Mouse (Mus musculus) embryo, embryonic 9.5 days (tissue): Measurements from ENCODE around the gene Slc29a1.

Experiments used
- DNase-seq: peaks from one replicate; pipeline ENCODE4 v3.0.0-alpha.2; 2017; ENCODE audit errors: extremely low spot score

Gene Slc29a1

GRCm38 (mm10) chr17:45610144-45610866 lies 10.9 kb upstream of the Slc29a1 start:
- no peak for DNase-seq

- DNase-seq, result no peak
Observed at GRCm38 (mm10) chr17:45608396-45608795, 9.0 kb upstream of the Slc29a1 start.

- no peak for DNase-seq
Observed at GRCm38 (mm10) chr17:45606992-45607879, 7.8 kb upstream of the Slc29a1 start.

DNA sequence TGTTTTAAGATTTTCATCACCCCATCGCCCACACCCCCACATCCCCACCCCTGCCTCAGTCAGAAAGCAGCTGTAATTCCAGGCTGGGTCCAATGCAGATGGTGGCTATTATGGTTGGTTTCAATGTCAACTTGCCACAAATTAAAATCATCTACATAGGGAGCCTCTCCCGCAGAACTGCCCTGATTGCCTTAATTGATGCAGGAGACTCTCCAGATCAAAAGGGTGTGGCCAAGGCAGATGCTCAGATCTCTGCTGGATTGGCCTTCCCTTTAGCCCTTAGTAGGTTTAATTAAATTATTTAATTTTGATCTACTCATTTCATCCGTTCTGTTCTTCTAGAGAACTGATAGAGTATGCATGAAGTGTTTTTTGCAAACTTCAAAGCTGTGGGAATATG lies 3.6 kb upstream of the Slc29a1 start:
- DNase-seq, result no peak

DNA sequence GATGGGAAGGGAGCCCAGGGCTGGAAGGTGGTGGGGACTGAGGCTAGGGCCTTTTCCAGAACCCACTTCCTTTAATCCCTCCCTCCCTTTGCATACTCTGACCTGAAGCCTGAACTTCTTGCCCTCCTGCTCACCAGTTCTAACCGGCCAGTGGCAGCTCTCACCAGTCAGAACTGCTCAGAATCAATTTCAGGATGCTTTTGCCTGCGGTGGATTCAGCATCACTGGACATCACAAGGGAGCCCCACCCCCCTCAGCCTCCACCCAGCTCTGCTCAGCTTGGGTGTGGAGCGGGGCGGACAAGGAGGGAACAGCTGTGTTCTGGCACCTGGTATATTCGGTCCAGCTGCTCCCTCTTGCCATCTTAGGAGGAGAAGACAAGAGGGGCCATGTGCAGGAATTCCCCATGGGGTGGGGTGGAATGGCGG lies 2.5 kb upstream of the Slc29a1 start, which contains the start of gene Mymx:
Gene Mymx, minus strand, starts transcription at position 226 of the 428 bp plus-strand sequence.
- DNase-seq, result no peak

DNA sequence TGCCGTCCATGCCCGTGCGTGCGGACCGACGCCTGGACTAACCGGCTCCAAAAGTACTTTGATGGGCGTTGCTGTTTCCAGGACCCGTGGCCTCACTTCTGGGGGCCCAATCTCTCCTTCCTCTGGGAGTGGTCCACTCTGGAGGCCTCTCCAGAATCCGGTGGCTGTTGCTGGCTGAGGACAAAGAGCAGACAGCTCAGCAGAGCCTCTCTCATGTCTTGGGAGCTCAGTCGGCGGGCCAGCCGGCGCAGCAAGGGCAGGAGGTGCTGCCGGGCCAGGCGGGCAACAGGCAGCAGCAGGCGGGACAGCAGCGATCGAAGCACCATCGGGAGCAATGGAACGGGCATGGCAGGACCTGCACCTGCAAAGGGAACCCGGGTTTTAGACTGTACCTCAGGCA lies 1.9 kb upstream of the Slc29a1 start:
- peak; percentile 39 for DNase-seq

- DNase-seq, result no peak
Observed at GRCm38 (mm10) chr17:45600267-45600666, 861 bp upstream of the Slc29a1 start.

DNA sequence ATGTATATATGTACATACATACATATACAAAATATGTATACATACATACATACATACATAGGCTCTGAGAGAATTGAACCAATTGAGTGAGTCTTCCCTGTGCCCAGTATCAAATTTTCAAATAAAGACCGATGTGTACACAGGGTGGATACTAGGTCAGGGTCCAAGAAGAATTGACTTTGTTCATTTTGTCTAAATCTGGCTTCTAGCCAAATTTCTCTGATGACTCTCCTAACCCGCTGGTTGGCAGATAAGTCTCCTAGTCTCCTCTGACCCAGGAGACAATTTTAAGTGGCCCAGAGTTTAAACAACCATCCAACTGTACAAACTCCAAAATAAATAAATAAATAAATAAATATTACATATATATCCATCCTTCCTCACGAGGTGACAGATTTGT lies 515 bp downstream of the Slc29a1 start:
- no peak for DNase-seq

GRCm38 (mm10) chr17:45598376-45598775 lies 1.0 kb downstream of the Slc29a1 start:
- no peak for DNase-seq

GRCm38 (mm10) chr17:45597787-45598186 lies 1.6 kb downstream of the Slc29a1 start:
- DNase-seq, result no peak

DNA sequence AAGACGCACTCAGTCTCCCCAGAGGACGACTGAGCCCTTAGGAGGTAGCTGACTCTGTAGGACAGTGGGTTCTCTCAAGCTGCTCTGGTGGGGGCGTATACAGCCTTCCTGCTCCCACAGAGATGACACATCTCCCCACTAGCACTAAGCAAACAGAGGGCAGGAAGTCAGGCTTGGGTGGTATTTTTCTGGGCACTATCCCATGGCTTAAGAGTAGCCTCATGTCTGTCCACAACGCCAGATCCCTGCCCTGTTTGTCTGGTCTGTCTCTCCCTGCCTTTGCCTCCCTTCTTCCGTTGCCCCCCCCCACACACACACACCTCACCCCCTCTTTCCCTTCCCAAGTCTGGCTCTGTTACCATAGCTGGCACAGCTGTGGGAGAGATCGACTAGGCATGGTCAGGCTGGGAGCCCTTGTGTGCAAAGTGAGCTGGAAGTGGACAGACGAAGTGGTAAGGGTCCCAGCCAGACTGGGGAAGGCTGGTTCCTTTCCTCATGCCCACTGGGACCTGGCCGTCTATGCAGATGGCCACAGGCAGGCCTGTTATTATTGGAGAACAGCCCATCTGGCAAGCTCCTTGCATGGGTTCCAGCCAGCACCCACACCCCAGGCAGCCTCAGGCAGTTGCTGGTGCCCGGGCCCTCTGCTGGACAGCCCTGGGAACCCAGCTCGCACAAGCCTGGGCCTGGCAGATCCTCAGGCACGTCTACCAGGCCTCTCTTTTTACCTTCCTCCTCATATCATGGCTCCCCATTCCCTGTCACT lies 2.6 kb downstream of the Slc29a1 start:
- no peak for DNase-seq

DNA sequence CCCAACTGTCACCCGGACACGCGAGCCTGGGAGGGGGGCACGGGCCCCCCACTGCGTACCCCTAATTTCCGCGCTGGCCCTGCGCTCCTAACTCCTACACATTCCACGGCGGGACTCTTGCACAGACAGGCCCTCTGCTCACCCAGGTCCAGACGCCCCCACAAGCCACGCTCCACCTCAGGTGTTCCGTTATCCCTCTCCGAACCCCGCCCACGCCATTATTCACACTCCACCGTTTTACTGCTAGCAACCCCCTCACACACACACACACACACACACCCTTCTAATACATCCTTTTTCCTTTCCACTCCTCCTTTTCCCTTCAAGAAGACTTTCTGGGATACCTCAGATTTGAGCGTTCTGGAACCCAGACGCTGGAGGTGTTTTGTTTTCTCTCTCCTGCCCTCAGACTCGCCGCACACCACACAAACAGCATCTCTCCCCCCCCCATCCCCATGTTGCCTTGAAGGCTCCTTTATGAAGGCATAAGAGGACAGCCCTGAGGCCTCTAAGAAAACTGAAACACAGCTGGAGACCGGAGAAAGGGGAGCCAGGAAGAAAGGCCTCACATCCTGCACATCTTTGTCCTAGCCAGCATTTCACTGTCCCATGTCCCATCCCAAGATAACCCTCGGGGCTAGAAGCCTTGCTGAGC lies 3.5 kb downstream of the Slc29a1 start:
- no peak for DNase-seq

GRCm38 (mm10) chr17:45594881-45595735 lies 4.3 kb downstream of the Slc29a1 start:
- DNase-seq, result peak; percentile 76

DNA sequence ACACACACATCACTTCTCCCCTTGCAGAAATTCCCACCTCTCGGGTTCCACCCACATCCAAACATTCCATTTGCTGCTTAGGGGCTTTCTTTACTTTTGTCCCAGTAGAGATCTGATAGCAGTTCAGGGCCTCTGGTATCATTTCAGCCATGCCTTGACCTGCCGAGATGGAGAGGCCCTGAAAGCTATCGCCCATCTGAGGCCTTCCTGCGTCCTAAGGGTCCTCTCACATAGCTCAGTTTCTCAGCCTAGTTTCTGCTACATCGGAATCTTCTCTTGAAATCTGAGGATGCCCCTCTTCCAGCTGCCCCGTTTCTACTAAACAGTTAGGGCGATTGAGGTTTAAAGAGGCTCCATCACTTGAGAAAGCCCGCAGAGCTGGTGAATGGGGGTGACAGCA lies 5.2 kb downstream of the Slc29a1 start:
- DNase-seq, result no peak

GRCm38 (mm10) chr17:45593479-45593878 lies 5.9 kb downstream of the Slc29a1 start:
- DNase-seq, result no peak

DNA sequence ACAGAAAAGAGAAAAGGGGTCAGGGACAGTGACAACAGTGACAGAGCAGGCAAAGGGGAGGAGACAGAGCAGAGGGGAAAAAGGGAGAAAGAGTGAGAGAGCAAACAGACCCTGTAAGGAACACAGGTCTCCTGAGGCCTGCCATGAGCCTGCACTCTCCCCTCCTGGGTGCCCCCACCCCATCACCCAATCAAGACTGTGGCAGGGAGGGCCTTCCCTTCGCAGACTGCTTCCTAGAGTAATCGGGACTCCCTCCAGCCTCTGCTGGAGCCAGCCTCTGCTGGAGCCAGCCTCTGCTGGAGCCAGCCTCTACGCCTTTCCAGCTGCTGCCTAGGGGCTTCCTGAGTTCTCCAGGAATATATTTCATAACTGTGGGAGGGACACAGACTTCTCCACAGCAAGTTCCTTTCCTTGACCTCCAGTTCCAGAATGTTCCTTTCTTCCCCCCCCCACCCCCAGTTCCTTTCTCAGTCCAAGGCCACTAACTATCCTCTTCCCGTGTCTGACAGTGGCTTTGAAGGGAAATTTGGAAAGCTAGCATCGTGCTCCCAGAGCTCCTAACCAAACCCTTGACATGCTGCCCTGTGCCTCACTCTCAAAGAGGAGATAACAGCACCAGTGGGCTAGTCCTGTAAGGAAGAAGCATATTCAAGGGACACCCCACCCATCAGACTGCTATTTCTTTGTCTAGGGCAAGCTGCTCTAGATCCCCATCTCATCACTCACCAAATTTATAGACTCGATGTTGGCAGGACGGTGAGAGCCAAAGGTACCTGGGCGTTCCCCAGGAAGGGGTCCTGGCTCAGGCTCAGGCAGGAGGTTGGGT lies 6.6 kb downstream of the Slc29a1 start:
- no peak for DNase-seq

- no peak for DNase-seq
Observed at GRCm38 (mm10) chr17:45591701-45592605, 7.5 kb downstream of the Slc29a1 start.

- DNase-seq, result no peak
Observed at GRCm38 (mm10) chr17:45590410-45590809, 9.0 kb downstream of the Slc29a1 start.

DNA sequence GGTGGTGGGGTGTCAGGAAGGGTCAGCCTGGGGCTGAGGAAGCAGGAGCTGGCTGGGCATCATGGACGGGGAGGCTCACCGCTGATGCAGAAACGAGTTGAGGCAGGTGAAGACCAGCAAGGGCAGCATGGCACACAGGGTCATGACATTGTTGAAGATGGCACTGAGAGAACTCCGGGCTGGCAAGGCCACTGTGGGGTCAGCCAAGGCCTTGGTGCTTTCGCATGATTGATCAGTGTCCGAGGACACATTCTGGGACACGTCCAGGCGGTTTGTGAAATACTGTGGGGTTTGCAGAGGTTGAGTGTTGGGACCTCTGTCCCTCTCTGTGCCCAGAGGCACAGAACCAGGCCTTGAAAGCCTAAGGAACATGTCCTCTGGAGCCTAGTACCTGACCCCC lies 9.6 kb downstream of the Slc29a1 start:
- no peak for DNase-seq
